Mouse (Mus musculus) telencephalon, adult 2 months (tissue): ENCODE data around the gene Rad9a.

ENCODE experiments used
- DNase-seq: peaks from one replicate; pipeline ENCODE4 v3.0.0-alpha.2; 2011; ENCODE audit warnings: low read depth, low spot score

Gene Rad9a

DNA sequence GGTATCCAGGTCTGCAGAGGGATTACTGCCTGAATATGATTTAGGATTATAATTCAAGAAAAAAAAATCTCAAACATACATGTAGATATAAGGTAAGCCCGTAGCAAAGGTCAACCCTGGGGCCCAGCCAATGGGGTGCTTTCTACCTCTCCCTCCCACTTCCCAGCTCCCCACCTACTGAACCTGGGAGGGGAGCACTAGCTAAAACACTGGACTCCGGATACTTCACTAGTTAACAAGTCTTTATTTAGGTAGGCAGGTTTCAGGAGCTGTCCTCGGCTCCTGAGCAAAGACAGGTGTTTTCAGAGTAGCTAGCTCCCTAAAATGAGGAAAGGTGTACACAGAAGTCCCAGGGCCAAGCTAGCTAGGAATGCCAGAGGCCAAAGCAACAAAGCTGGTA is 37.4 kb downstream of the Rad9a start:
- no peak for DNase-seq

DNA sequence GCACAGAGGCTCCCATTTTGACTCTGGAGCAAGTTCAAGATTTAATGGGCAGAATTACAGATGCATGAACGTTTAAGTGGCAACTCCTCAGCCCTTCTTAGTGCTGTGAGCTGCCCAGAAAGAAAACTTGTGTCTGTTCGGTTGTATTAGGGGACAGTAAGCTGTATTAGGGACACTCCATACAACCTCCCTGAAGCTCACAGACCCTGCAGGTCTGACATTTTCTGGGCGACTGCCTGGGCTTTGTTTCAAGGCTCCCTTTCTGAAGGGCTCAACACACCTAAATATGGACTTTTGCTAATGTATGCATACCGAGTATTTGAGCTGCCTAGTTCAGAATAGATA is 37.9 kb downstream of the Rad9a start:
- no peak for DNase-seq

DNA sequence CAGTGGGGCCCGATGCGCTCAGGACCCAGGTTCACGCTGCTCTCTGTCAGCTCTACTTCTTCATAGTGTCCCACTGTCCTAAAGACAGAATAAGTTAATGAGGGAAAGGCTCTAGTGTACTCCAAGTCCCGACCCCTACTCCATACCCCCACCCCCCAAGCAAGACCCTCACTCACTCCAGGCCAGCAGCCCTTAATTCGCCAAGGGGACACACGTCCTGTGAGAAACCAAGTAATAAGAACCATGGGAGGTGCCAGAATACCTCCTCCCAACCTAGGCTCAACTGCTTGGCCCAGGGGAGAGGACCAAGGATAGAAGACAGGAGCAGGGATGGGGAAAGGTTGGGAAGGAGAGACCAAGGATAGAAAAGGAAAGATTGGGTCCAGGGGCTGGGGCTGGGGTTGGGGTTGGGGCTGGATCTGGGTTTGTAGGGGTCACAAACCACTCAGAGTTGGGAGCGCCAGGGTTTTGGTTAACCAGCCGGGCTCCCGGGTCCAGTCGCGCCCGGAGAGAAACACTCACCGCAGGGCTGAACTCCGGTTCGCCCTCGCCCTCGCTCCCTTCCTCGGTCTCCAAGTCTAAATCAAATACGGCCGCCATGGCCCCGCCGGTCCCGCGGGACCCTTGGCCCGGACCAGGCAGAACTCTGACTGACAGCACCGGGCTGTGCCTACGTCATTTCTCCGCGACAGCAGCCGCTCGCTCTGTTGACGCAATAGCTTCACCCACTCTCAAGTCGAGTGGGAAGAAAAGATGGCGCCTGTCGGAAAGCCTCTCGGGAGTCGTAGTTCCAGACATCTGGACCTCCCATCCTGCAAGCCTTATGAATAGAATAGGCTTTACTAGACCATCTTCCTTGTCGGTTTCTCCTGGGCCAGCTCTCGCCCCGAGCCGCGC is 38.6 kb downstream of the Rad9a start, which contains the start of gene Rps6kb2:
Gene Rps6kb2 (minus strand): TSS at position 709 of the 897 bp plus-strand sequence.
- peak; percentile 98 for DNase-seq

DNA sequence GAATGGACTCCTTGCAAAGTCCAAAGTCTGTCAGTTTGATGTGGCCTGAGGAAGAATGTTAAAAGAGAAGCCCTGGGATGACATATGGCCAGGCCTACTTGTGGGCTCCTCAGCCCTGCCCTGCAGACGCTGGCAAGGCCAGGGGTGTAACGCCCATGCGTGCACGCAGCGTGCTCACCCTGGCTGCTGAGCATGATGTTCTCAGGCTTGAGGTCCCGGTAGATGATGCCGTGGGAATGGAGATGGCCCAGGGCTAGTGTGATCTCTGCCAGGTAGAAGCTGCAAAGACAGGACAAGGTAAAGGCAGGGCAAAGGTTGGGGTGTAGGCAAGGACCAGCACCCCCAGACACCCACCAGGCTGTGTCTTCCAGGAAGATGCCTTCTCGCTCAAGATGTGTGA is 42.4 kb downstream of the Rad9a start:
- no peak for DNase-seq

DNA sequence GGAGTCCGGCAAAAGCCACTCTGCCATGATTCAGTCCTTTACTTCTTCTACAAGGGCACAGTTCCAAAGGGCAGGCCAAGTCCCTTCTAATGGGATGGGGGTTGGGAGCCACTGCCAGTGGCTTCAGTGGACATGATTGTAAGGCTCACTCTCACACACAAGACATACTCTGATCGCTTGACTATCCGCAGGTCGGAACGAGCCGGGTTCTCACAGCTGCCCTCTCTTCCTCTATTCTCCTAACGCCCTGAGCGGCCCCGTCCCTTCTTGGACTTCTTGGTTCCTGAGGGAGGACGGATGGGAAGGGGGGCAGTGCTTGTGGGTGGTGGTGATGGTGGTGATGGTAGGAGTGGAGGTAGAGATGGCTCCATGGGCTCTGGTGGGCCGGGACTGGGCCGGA is 44.7 kb downstream of the Rad9a start:
- DNase-seq, result no peak

DNA sequence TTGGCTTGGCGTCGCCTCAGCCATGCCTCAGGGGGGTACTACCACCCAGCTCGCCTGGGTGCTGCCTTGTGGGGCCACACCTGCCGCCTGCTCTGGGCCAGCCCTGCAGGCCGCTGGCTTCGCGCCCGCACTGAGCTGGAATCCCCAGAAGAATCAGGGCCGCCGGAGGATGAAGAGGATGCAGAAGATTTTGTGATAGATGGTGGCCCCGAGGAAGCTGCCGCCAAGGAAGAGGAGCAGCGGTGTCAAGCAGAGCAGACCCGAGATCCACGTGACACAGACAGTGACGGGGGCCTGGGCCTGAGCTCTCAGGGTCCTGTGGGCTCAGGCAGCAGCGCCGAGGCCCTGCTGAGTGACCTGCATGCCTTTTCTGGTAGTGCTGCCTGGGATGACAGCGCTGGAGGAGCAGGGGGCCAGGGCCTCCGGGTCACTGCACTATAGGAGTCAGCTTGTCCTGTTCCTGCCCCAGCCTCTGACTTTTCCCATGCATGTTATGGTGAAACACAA is 45.3 kb downstream of the Rad9a start:
- DNase-seq, result no peak

DNA sequence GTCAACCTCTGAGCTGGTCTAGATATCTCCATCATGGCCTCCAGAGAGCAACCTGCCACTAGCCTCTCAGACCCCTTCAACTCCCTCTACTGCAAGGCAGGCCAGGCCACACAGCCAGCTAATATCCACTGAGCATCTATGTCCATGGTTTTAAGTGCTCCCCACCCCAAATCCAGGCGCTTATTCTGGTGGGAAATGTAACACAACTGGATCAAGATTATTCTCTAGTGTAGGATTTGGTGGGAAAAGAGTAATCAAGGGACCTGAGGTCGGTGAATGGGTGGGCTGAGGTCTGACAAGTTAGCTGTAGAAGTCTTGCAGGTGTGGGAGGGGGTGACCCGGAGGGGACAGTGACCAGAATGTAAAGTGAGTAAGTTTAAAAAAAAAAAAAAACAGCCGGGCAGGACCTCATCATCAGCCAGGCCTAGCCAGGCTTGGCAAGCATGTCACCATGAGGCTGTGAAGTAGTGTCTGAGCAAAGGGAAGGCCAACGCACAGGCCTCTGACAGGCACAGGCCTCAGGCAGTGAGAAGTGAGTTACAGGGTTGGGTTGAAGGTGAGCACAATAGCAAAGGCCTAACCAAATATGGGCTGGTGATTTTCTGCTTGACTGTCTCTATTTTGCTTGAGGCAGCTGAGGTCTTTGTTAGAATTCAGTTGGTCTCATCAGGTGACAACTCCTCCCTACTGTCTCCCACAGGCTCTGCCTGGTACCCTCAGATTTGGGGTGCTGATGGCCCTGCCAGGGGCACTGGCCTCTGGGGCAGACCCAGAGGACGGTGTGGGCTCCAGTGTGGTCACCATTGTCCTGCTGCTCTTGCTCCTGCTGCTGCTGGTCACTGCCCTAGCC is 46.0 kb downstream of the Rad9a start:
- DNase-seq, result no peak

DNA sequence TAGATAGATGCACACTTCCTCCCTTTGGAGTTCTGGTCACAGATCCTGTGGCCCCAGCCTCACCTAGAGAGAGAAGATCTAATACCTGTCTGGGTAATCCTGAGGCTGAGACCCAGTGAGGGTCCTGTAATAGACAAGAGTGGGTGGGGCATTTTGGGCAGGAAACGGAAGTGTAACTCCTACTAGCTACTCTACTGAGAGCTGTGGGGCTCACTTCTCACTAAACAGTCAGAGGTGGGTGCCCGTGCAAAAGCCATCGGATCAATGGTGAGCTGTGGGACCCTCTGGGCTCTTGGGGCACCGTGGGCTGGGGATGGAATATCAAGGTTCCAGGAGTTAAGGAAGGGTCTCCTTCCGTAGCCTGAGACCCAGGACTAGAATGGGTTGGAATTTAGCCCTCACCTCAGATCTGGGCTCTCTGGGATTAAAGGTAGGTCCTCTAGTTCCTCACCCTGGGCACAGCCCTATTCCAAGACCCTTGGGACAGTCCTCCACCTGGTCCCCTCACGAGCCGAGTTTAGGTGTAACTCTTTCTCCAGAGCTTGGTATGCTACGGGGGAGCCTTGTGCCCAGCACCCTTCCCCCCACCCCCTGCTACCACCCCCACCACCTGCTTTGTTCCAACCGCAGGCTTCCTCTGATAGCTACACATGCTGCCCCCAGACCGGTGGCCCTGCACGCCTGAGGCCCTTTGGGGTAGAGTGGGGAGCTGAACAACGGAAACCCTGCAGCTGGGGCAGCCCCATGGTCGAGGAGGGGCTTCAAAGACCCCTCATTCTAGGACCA is 46.8 kb downstream of the Rad9a start:
- no peak for DNase-seq

DNA sequence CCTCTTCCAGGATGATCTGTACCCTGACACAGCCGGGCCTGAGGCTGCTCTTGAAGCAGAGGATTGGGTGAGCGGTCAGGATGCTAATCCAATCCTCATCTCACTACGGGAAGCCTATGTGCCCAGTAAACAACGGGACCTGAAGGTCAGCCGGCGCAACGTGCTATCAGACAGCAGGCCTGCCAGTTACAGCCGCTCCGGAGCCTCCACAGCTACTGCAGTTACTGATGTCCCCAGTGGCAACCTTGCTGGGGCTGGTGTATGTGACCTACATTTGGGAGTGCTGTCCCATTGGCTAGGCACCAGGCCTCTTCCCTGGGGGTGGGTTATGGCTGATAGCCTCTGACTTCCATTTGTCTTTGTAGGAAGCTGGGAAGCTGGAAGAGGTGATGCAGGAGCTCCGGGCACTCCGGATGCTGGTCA is 48.2 kb downstream of the Rad9a start, which contains the start of gene Ptprcap:
Gene Ptprcap (plus strand): TSS at position 373 of the 423 bp plus-strand sequence.
- no peak for DNase-seq

DNA sequence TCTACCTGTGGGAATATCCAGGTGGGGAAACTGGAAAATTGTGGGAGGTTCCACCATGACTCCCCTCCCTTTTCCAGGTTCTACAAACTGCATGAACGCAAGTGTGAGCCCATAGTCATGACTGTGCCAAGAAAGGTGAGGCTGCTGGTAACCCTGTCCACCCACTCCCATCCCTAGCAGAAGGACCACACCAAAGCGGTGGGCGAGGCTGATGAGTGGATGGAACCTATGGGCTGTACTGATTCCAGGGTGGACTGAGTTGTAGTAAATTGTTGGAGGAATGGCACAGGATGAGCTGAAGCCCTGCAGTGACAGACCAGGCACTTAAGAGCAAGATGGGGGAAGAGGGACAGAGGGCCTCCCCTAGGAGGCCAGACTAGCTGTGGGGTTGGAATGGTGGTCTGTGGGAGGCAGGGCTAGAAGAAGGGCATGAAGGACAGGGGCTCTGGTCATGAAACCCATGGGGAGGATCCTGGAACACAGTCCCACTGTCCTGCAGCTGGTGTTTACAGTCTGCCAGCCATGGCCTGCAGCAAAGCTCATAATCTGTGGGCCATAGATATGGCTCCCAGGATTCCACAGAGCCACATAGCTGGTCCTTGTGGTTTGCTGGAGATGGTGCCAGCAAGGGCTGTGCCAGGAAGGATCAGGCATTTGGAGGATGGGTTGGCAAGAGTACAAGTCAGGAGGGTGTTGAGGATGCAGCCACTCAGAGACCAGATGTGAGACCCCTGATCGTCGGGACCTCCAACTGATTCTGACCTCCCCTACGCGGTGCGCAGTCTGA is 48.8 kb downstream of the Rad9a start:
- DNase-seq, result no peak

DNA sequence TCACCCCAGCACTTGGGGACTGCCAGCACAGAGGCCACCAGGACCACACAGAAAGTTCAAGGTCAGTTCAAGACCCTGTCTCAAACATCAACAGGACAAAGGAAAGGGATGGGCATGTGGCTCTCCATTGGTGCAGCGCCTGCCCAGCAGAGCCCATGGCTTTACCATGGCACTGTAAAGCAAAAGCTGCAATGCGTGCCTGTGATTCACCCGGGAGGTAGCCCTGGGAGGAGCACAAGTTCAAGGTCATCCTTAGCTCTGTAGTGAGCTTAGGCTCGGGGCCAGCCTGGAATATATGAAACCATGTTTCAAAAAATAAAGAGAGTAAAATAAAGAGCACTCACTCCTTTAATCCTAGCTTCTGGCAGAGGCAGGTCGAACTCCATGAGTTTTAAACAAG is 49.6 kb downstream of the Rad9a start:
- no peak for DNase-seq

DNA sequence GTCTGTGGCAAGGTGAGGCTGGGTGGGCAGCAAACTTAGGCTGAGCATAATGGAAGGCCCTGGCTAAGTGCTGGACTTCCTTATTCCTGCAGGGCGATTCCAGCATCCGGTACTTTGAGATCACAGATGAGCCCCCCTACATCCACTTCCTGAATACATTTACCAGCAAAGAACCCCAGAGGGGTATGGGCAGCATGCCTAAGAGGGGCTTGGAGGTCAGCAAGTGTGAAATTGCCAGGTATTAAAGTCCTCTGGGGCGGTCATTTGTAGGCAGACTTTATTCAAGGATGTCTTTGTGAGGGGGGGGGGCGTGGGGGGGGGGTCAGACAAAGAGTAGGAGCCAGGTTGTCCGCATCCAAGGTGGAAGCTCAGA is 50.0 kb downstream of the Rad9a start:
- no peak for DNase-seq

DNA sequence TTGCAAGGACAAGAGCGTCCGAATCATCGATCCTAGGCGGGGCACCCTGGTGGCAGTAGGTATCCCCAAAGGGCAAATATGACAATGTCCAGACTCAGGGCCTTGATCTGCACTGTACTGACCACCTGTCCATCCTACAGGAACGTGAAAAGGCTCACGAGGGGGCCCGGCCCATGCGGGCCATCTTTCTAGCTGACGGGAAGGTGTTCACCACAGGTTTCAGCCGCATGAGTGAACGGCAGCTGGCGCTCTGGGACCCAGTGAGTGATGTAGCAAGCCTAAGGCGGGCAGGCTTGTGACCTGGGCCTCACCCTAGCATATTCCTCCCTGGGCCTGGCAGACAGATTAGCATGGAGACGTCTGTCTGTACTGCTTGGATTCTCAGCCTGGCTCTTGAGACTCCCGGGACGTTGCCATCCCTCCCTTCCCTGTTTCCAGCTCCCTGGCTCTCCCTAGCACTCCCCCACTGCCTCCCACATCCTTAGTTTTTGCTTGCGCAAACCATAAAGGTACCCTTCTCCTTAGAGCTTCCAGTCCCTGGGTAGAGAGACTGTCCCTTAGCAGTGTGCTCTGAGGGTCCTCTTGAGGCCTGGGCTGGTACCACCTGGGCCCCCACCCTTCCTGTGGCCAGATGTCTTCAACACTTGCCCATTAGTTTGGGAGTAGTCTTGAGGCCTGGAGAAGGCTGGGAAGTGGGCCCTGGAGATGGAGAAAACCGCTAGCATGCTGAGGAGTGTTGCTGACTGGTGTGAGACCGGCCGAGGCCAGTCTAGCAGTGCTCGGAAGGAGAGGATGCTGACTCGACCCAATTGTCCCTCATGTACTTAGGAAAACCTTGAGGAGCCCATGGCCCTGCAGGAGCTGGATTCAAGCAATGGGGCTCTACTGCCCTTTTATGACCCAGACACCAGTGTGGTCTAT is 50.6 kb downstream of the Rad9a start:
- DNase-seq, result no peak

DNA sequence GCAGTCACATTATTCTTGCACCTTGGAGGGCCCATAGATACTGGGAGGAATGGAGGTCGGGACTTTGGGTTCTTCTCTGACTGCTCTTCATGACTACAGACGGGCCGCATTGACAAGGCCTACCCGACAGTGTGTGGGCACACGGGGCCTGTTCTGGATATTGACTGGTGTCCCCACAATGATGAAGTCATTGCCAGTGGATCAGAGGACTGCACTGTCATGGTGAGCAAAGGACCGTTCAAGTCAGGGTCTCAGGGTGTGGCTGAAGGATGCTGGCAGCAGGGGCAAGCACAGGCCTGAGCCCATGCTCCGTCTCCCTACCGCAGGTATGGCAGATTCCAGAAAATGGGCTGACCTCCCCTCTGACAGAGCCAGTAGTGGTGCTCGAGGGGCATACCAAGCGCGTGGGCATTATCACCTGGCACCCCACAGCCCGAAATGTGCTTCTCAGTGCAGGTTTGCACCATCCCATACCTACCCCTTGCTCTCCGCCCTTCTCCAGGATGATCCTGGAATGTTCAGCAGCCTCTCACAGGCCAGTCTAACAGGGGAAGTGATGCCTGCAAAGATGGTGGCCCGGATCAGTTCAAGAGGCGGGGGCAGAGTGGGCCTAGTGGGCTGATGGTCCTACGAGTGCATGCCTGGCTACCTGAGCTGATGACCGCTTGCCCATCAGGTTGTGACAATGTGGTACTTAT is 51.5 kb downstream of the Rad9a start:
- no peak for DNase-seq

DNA sequence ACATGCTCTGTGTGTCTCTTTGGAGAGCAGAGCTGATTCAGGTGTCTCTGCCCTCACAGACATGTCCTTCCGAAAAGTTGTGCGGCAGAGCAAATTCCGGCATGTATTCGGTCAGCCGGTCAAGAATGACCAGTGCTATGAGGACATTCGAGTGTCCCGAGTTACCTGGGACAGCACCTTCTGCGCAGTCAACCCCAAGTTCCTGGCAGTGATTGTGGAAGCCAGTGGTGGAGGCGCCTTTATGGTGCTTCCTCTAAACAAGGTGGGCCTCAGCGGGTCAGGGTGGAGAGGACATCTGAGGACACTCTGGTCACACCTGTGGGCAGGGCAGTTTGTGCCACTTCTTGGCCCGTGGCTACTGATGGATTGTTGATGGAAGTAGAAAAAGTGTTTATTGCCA is 52.2 kb downstream of the Rad9a start:
- no peak for DNase-seq

DNA sequence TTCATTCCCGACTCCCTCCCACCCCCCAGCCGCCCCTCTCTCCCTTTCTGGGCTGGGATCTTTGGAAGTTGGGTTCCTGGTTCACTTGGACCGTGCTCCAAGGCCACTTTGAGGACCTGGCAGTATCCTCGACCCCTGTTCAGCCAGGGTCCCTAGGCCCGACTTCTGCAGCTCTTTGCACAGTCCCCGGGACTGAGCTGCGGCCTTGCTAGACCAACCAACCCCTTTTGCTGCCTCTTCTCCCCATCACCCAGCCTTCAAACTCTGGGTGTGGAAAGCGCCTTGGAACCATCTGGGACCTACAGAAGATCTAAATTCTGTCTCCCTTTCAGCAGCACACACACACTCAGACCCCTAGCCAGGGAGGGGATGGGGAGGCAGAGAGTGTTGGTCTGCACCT is 52.6 kb downstream of the Rad9a start:
- DNase-seq, result no peak

DNA sequence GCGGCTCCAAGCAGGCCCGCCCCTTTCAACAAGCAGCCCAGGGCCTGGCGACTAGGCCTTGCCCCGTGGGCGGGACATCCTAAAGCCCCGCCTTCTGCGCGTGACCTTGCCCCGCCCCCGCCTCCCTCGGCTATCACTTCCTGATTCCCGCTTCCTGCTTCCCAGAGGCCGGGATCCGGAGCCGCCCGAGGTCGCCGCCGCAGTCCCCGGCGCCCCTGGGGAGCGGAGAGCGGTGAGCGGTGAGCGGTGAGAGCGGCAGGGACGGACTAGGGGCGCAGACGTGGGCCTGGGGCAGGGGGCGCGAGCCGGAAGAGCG is 53.0 kb downstream of the Rad9a start, which contains the start of gene Coro1b:
Gene Coro1b (plus strand): TSS at position 129 of the 316 bp plus-strand sequence.
- DNase-seq, result peak; percentile 85

DNA sequence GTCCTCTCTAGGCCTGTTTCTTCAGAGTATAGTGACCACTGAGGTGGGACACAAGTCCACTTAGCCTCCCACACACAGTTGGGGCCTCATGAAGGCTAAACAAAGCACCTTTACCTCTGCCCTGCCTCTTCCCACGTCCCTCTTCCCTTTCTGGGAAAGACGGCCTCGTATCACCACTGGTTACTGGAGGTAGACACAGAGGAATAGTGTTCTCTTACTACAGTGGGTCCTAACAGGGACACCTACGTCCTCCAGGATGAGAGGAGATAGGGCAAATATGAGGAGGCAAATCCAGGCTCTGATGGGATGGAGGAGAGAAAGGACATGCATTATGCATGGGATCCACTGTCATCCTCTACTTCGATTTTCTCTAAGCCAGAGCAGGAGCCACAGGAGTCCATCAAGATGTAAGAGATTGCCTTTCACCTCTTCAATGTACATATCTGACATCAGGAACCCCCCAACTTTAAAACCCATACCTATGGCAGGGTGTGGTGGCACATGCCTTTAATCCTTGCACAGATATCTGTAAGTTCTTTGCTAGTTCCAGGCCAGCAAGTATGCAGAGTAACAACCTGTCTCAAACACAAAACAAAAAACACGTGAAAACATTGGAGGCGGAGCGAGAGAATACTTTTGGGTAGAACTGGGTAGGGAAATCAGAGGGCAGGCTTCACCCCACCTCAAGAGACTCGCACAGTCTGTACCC is 53.5 kb downstream of the Rad9a start:
- no peak for DNase-seq

DNA sequence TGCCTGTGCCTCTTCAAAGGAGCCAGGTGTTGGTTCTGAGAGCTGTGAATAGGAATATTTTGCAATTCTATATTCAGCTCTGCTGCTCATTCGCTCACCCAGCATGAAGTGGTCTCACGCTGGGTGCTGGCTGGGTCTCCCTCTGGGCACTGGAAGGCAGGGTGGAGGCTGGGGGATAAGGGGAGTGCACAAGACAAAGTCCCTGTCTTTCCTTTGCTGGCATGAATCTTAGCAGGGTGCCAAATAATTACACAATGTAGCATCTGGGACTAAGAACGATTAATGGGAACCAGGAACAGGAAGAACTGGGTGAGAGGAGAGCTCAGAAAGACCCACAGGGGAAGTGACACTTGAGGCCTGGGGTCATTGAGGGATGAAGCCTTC is 54.4 kb downstream of the Rad9a start:
- DNase-seq, result no peak
